Mouse (Mus musculus) naive thymus-derived CD4-positive, alpha-beta T cell, adult 5 months (primary cell): ENCODE data around the gene Celf1. TPM values are rescaled to one million over a fixed set of nuclear protein-coding genes. Genes with fewer than 3 reads are reported as not detected.

Experiments
- polyA plus RNA-seq: library from polyadenylated mRNA; unstranded; fragments of 100-300 nt; shearing (Covaris generic); gene quantifications from one replicate; pipeline ENCODE4 v1.2.1, GENCODE M21; 2017

The Celf1 gene
- 173 TPM for polyA plus RNA-seq

DNA sequence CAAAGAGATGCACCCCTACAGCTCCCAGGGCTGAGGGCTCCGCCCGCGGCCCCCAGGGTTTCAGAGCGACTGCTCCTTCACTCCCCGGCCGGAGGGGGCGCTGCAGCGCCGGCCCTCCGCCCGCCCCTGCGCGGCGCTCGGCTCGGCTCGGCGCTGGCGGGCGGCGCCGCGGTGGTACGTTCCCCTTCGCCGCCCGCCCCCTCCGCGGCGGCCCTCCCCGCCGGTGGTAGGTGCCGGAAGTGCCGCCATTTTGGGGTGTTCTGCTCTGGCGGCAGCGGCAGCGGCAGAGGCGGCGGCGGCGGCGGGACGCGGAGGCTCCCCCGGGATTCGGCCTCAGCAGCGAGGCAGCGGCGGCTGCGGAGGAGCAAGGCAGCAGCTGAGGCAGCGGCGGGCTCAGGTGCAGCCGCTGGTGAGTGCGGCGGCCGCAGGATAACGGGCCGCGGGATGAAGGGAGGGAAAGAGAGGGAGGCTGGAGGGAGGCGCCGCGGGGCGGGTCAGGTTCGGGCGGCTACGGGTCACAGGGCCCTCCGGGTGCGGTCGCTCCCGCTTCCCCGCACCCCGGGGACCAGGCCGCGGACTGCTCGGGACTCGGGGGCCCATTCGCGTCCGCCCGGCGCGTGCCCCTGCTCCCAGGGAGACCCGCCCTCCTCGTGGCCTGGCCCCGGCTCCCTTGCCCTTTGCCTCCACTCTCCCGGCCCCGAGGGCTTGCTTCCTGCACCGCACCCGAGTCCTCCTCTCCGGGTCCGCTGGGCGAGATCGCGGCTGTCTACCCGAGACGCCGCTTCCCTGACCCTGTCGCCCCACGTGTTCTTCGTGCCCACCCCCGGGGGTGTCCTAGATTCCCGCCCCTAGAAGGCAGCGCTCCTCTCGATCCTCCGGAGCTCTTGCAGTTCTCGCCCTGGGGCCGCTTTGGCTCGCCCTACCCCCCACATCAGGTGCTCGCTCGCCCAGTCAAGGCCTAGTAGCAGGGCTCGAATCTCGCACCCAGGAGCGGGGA, at the start of gene Celf1:
Gene Celf1, plus strand, starts transcription at position 150 of the 997 bp plus-strand sequence.

DNA sequence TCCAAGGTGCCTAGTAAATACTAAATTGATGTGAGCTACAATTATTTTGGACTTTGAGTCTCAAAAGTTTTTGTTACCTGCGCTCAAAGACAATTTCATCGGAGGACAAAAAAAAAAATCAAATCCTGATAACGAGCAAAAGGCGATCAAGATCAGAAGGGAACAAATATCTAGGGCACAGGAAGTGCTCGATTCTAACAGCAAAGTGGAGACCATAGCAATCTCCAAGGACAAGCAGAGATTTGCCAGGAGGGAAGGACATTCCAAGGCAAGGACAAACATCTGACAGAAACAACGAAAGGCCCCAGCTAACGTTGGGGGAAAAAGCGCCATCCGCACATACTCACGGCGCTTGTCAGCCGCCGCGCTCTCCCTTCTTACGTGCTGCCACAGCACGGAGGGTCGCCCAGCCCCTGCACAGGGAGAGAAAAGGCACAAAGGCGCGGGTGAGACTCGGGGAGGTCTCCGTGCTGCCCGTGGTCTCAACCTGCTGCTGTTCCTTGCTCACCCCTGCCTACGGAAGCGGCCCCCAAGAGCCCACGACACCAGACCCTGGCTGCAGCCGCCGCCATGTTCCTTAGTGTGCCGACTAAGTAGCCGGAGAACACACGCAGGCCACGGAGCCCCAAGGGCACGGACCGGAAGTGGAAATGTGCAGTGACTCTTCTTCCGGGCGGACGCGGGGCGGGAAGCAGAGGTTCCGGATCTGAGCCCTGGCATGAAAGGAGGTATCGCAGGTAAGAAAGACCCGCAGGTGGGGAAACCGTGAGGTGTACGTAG, 35.9 kb upstream of the Celf1 start, which contains the start of the genes Kbtbd4 and Ndufs3:
Gene Kbtbd4, plus strand, starts transcription at position 665 of the 780 bp plus-strand sequence.
Gene Ndufs3, minus strand, starts transcription at position 752 of the 780 bp plus-strand sequence.

DNA sequence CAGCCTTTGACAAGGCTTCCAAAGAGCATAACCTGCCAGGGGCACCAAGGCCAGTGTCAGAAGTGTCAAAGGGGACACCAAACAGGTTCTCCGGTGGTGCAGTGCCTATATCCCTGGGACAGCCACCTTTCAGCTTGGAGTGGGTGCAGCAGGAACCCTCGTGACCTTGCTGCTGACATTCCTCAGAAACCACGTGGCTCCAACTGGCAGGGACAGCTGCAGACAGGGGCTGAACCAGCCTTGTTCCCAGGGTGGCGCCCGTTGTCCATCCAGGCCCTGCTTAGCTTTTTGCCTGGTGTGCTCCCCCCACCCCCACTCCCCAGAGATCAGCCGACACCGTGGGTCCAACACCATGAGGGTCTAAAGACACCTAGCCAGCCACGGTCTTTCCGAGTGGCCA, 95.2 kb downstream of the Celf1 start, which contains the start of gene Rapsn:
Gene Rapsn, plus strand, starts transcription at position 236 of the 400 bp plus-strand sequence.

DNA sequence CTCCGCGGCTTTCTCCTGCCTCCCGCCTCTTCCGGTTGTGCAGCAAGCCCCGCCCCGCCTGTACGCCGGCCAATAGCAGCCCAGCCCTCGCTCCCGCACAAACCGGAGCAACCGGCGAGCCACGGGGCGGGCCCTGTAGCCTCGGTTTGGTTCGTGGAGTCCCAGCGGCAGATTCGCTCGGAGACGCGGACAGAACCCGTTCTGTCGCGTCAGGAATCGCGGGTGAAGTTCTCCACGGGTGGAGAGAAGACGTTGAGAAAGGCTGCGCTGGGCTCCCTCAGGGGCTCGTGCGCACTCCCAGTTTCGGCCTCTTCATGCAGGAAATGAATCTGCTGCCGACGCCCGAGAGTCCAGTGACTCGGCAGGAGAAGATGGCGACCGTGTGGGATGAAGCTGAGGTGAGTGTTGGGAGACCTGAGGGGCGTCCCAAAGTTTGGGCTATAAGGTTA, 113.8 kb downstream of the Celf1 start, which contains the start of gene Psmc3:
Gene Psmc3, plus strand, starts transcription at position 76 of the 449 bp plus-strand sequence.

Other genes starting within 250 kb of the Celf1 start
- 373 TPM for gene Fnbp4, start 195.0 kb upstream of the Celf1 start, polyA plus RNA-seq
- not detected for gene Agbl2, start 157.7 kb upstream of the Celf1 start, polyA plus RNA-seq
- gene Mtch2, start 93.2 kb upstream of the Celf1 start, polyA plus RNA-seq, result 122 TPM
- 2.3 TPM for gene C1qtnf4, start 54.5 kb upstream of the Celf1 start, polyA plus RNA-seq
- 26.6 TPM for gene Kbtbd4, start 35.6 kb upstream of the Celf1 start, polyA plus RNA-seq
- gene Ndufs3, start 35.6 kb upstream of the Celf1 start, polyA plus RNA-seq, result 128 TPM
- gene Rapsn, start 95.2 kb downstream of the Celf1 start, polyA plus RNA-seq, result 0.70 TPM
- 189 TPM for gene Psmc3, start 113.6 kb downstream of the Celf1 start, polyA plus RNA-seq
- 17.6 TPM for gene Slc39a13, start 130.0 kb downstream of the Celf1 start, polyA plus RNA-seq
- gene Spi1, start 142.0 kb downstream of the Celf1 start, polyA plus RNA-seq, result not detected
- 0.09 TPM for gene Mybpc3, start 177.8 kb downstream of the Celf1 start, polyA plus RNA-seq
- gene Madd, start 243.5 kb downstream of the Celf1 start, polyA plus RNA-seq, result 254 TPM